Comparison of ENCODE assay signal across 14 mouse cellular contexts in the genomic region with DNA sequence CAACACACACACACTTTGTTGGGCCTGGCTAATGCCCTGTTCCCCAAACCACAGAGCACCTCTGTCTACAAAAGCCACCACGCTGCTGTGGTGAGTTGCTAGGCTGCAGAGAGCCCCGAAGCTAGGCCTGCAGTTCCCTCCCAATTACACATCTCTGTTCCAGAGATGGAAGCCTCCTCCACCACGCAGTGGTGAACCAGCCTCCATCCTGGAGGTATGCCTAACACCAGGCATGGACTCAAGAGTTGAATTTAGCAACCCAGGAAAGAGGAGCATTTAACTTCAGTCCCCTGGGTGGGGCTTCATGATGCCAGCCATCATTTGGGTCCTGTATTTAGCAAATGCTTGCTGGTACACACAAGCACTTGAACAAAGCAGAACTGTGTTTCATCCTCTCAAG. TPM values are rescaled to one million over a fixed set of nuclear protein-coding genes. Genes with fewer than 3 reads are reported as not detected.
A peak's percentile ranks its signal among the peaks of the same experiment; 100 is the strongest.
DNase-seq lines count a peak whose midpoint lies in the region.
"Had no signal": no experiment of that assay in that cellular context is flagged by ENCODE, and none has a peak within 500 bp of the region (broad histone marks: within the 10 kb centered on the region; RNA-seq: fewer than 3 reads in every experiment).

No protein-coding gene starts in this region.

- DNase-seq in left cerebral cortex, adult 18-20 months (ENCODE audit: low spot score in 2 of 2), result peak; percentile 42 to 49
- DNase-seq in left cerebral cortex, postnatal 10 days (ENCODE audit: extremely low spot score in 1 of 2, low spot score in 2 of 2), result no peak
- peak; percentile 36 for DNase-seq in right cerebral cortex, postnatal 25 days
- no peak for DNase-seq in right cerebral cortex, postnatal 14 days
- DNase-seq in telencephalon, adult 2 months (ENCODE audit: low read depth, low spot score), result peak; percentile 64
- DNase-seq in urinary bladder, adult 2 months (ENCODE audit: low spot score), result no peak
- DNase-seq: adrenal gland, adult 8-10 months; adrenal gland, postnatal 25 days; cerebellum, adult 18-20 months; cerebellum, adult 9-10 months; cerebellum, postnatal 14 days; gastrocnemius, adult 2 months; gastrocnemius, postnatal 14 days; heart, adult 11 months had no signal

- intact Hi-C loops in left cerebral cortex, postnatal 10 days (cut with DNase I), result no loop called here

RNA-seq across cellular contexts. Expression of a gene that starts 5.2 kb away (rescaled TPM):
- 10 to 100 TPM; 66.3 to 70.1 TPM for total RNA-seq in left cerebral cortex, adult 18-20 months (2021)
- 10 to 100 TPM; 81.4 to 83.3 TPM for total RNA-seq in left cerebral cortex, postnatal 10 days (2021)
- polyA plus RNA-seq in urinary bladder, adult 2 months (2012; rRNA removed), result 10.5 and 14.8 TPM in 2 replicates

RNA-seq across cellular contexts. Expression of a gene that starts 56.1 kb away (rescaled TPM):
- 10 to 100 TPM; 16.0 to 16.8 TPM for total RNA-seq in left cerebral cortex, adult 18-20 months (2021)
- total RNA-seq in left cerebral cortex, postnatal 10 days (2021), result 10 to 100 TPM; 22.6 to 24.6 TPM
- polyA plus RNA-seq in urinary bladder, adult 2 months (2012; rRNA removed), result 27.6 and 28.0 TPM in 2 replicates

Comparison
In these comparisons a context has a peak if more than half of its experiments do, and no peak if none do; other contexts are left out.
1. DNase-seq: peak in left cerebral cortex, adult 18-20 months (2 of 2), right cerebral cortex, postnatal 25 days (single experiment) and telencephalon, adult 2 months (single experiment); none in left cerebral cortex, postnatal 10 days (0 of 2), right cerebral cortex, postnatal 14 days (single experiment) and urinary bladder, adult 2 months (single experiment).